Mouse (Mus musculus): ENCODE results near the gene Popdc2.

Gene Popdc2

DNA sequence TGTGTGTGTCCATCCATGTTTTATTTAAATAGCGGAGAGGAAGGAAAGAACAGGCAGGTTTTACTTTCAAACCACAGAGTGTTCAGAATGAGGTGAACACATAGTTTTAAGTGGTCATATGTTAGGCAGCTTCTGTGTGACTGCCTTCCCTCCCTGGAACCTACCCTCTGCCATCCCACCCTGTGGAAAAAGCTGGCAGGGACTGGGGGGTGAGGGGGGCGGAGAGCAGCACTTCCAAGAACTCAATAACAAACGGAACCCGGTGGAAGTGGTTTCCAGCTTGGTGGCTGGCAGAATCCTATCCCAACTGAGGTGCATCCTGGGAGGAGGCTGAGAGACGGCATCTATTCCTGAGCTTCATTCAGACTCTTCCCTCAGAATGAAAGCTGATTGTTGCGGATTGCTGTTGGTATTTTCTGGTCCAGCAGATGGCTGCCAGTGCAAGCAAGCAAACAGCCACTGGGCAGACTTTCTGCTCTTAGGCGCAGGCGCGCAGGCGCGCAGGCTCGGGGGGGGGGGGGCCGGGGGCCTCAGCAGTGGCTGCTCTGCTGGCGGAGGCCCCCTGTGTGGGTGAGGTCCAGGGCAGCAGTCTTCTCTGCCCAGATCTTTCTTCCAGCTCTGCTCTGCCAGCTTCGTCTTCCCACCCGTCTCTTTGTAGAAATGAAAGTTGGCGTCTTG is 14.3 kb downstream of the Popdc2 start:
- DNase-seq (ENCODE audit: low read depth, low spot score), result peak; percentile 54

DNA sequence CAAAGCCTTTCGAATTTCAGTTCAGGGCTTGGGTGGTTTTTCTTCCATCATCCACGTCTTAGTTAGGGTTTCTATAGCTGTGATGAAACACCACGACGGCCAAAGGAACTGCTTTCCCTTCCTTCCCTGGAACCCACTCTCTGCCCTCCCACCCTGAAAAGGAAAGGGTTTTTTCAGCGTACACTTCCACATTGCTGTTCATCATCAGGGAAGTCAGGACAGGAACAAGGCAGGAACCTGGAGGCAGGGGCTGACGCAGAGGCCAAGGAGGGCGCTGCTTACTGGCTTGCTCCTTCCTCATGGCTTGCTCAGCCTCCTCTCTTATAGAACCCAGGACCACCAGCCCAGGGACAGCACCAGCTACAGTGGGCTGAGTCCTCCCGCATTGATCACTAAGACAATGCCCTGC is 14.8 kb downstream of the Popdc2 start:
- DNase-seq (ENCODE audit: low read depth, low spot score), result no peak

DNA sequence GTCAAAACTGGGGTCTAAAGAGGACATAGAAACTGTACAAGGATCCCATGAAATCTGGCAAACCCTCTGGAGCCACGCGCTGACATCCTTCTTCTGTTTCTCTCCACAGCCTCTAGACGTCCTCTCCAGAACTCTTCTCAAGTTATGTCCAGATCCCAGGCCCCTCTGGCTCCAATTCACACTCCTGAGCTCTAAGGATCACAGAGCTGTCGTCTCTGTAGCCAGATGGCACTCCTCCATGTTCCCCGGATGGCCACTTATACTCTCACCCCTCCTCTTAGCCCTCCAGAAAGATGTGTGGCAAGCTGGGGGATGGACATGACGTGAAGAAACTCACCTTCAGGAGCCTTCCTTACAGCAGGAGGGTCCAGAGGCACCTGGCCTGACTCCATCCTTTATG is 15.5 kb downstream of the Popdc2 start:
- no peak for DNase-seq (ENCODE audit: low read depth, low spot score)

DNA sequence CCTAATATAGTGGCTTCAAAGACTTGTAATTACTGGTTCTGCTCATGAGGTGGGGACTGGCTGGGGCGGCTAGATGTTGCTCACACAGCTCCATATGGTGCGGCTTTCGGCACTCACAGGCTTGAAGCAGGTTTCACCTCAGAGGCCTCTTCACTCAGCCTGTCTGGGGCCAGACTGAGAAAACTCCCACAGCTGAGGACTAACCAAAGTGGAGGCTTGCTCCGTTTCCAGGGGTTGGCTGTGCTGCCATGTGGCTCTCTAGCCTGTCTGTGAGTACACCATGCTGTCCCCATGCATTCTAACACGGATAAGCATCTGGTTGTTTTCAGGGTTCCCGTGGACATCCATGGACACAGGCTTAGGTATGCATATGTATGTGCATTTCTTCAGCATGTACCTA is 16.6 kb downstream of the Popdc2 start:
- no peak for DNase-seq (ENCODE audit: low read depth, low spot score)

DNA sequence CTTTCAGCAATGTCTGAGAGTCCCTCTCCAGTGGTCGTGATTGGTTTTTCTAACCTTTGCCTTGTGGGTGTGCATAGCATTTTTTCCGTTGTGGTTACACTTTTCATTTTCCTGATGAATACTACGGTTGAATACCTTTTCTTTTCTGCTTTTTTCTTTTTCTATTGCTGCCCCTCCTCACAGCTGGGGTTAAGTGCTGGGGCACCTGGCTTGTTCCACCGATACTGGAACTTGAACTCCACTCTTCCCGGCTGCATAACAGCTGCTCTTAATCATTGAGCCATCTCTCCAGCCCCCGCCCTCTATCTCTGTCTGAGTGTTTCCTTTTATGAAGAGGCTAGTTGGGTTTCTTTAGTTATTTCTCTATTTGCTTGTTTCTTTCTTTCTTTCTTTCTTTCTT is 17.1 kb downstream of the Popdc2 start:
- DNase-seq (ENCODE audit: low read depth, low spot score), result no peak

DNA sequence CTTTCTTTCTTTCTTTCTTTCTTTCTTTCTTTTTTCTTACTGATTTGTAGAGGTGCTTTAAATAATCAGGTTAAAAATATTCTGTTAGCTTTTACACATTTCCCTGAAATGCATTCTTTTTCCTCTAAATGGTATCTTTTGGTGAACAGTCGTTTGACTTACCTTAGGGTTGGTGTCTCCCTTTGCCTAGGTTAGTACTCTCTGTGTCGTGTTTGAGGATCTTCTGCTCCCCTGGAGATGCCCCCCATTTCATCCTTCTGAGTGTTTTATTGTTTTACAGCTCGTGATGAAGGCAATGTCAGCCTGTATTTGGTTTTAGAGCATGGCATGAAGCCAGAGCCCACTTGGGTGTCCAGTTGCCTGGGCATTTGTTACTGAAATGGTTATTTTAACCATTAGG is 17.5 kb downstream of the Popdc2 start:
- DNase-seq (ENCODE audit: low read depth, low spot score), result no peak

DNA sequence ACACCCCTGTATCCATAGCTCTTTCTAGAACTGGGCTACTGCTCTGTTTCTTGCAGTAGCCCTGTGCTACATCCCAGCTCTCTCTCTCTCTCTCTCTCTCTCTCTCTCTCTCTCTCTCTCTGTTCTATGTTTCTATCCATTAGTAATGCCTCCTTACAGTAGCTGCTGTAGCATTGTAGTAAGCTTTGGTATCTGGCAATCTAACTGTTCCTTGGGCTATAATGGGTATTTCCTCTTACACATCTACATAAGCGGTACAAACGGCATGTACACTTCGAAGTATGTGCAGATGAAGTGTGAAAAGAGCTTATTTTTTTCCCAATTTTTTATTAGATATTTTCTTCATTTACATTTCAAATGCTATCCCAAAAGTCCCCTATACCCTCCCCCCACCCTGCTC is 17.9 kb downstream of the Popdc2 start:
- DNase-seq (ENCODE audit: low read depth, low spot score), result no peak

DNA sequence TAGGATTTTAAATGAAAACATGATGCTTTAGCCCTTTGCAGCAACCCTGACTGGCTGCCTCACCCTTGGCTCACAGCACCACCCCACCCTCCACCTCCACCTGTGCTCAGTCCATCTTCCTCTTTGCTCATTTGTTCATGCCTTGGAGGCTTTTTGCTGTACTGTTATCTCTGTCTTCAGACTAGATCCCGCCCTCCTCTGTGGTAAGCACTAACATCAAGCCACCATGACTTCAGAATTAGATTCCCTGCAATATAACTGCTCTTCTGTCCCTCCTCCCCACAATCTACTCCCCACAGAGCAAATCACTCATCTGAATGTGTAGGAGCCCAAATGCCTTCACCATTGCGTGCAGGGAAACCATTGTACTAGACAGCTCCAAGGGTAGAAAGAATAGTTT is 21.7 kb downstream of the Popdc2 start:
- DNase-seq (ENCODE audit: low read depth, low spot score), result no peak

DNA sequence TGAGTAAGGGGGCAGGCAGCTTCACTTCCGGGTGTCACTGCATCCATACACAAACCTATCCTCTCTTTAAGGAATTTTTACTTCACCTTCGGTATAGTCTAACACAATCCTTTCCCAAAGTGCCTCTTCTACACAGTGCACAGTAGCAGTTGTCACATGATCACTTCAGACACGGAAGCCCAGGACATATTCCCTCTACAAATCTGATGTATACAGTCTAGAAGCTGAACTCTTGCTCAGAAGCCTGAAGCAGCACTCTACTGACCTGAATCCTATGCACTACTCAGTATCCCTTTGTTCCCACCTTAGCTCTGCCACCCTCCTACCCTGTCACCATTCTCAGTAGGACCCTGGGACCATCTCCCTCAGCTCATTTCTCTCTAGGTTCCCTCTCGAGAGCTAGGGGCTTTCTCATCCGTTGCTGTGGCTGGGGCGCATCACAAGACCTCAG is 23.2 kb downstream of the Popdc2 start:
- no peak for DNase-seq (ENCODE audit: low read depth, low spot score)

DNA sequence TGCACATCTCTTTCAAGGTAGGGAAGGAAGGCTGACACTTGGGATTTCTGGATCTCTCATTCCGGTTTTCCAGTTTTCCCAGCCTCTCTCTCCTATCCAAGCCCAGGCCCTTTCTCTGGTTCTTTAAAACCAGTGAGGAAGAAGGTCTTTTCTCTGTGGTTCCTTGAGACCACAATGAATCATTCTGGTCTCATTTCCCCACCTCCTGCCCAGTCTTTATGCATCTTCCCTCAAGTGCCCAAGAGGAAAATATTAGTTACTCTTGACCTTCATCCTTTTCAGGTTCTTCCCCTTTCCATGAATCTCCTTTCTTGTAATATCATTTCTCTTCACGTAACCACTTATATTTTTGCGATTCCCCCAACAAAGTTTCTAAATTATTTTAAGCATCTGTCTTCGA is 23.7 kb downstream of the Popdc2 start:
- no peak for DNase-seq (ENCODE audit: low read depth, low spot score)

DNA sequence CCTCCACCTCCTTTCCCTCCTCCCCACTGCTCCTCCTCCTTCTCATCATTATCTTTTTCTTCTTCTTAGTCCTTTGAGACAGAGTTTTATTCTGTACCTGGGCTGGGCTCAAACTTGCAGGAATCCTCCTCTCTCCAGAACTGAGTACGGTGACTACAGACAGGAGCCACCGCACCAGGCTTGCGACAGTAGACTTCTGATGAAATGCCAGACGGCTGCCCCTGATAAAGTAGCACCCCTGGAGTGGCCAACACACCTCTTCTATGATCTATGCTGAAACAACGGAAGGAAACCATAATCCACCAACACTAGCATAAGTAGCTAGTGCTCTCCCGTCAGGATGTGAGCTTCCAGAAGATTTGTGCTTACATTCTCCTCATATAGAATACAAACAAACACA is 25.4 kb downstream of the Popdc2 start:
- DNase-seq (ENCODE audit: low read depth, low spot score), result no peak

DNA sequence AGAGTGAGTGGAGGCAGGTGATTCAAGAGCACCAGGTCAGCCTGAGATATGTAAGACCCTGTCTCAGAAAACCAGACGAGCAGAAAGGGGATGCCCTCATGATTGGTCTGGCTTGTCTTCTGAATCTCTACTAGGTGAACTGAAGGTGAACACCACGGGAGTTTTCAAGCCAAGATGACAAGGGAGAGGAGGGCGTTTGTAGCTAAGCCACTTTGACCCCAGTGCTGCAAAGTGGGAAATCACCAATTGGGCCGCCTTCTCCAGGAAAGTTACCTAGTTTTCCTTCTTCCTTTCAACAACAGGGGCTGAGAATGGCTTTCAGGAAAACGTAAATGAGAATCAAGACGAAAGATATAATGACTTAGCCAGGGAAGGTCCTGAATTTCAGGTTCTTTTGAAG is 26.7 kb downstream of the Popdc2 start:
- no peak for DNase-seq (ENCODE audit: low read depth, low spot score)

DNA sequence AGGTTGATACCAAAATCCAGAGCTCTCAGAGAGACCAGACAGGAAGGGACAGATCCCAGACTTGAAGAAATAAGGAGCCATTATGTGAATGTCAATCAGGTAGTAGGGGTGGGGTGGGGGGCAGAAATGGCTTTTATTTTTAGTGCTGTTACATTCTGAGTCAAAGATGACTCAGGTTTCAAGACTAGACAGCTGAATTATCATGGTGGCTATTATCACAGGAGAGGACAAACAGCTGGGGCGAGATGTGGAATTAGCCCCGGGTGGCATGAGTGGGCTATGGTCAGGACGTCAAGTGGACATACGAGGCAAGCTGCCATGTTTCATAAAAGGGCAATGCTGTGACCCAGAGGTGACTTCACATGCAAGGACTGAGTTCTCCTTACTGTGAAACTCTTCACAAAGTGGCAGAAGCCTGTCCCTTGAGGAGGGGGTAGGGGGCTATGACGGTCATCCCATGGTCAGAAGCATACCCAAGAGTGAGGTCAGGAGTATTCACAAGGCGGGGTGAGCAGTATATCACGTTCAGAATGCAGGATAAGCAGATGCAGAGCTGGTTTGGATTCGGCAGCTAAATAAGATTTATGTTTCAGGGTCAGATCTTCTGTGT is 27.4 kb downstream of the Popdc2 start:
- DNase-seq (ENCODE audit: low read depth, low spot score), result no peak

DNA sequence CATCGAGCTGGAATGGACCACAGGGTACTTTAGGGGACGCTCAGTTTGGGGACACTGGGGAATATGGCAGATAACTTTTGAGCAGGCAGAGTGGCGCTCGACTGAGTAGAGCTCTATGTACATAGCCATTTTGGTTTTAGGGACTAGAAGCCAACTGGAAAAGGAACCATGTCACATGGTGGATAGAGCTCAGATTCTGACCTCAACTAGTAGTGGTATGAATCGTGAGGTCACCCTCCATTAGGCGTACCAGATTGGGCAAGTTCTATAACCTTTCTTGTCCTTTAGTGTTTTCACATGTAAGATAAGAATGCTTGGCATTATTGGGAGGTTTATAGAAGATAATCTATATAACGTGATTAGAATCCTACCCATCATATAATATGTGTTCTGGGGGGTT is 28.3 kb downstream of the Popdc2 start:
- no peak for DNase-seq (ENCODE audit: low read depth, low spot score)

DNA sequence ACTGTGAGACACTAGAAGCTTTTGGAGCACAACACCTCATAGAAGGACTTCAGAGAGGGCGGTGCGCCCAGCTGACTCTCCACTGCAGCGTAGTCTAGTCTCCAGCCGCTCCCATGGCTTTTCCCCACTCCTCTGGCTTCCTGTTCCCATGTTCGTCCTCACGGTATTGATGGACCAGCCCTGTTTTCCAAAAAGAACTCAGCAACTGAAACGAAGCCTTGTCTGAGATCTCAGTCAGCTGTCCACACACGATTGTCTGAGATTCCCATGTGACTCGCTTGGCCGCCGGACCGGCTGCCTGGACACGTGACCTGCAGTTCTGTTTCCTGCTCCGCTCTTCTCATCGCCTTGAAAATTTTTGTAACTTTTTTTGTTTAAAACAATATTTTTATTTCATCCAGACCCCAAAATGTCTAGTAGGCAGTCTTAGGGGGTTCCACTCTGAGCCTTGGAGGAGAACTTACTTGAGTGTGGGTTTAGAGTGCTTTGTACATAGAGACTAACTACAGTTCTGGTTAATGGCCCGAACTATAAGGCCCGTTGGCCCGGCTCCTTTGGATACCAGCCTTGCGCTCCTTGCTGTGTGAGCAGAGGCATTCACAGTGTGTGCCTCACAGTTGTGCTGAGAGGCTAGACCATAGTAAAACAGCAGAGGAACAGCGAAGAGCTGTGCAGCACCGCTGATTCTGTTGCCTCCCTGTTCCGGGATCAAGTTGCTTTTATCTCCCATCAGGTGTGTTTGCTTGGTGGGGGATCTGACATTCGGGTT is 30.3 kb downstream of the Popdc2 start:
- DNase-seq (ENCODE audit: low read depth, low spot score), result peak; percentile 55

DNA sequence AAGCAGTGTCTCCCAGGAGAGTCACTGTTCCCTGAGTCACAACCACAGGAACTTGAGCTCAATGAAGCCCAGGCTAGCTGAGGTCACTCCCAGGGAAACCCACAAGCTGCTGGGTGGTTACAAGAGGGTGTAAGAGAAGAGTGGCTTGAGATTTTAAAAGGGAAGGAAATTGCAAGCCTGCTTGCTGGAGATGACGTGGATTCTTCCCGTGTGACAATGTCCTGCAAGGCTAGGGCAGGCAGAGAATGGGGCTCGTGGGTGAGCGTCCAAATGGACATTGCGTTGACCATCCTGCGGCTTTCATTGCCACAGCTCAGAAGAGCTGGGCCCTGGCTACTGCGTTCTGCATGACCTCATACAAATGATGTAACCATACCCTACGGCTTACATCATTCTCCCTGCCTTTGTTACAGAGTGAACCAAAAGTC is 32.2 kb downstream of the Popdc2 start:
- no peak for DNase-seq (ENCODE audit: low read depth, low spot score)

DNA sequence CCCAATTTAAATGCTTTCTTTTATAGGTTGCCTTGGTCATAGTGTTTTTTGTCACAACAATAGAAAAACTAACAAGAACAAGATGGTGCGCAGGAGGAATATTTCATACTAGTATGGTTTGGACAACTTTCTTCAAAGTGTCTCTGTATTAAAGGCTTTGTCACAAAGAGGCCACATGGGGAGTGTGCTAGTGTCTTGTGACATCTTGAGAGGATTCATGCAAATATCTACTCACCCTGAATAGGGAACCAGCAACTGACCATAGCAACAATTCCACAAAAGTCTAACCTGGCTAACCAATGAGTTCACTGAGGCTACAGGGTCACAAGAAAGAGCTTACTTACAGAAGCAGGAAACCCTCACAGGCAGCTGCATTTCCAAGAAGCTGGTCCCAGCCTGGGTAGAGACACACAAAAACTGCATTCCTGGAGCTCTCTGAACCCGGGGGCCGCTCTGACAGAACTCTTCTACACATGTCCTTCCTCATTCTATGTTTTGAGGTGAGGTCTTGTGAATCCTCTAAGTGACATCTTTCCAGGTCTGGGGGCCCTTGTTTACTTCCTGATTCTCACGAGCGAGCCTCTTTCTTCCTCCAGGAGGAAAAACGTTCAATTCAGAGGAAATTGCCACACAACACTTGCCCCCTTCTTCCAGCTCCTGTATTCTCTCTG is 33.2 kb downstream of the Popdc2 start:
- no peak for DNase-seq (ENCODE audit: low read depth, low spot score)

DNA sequence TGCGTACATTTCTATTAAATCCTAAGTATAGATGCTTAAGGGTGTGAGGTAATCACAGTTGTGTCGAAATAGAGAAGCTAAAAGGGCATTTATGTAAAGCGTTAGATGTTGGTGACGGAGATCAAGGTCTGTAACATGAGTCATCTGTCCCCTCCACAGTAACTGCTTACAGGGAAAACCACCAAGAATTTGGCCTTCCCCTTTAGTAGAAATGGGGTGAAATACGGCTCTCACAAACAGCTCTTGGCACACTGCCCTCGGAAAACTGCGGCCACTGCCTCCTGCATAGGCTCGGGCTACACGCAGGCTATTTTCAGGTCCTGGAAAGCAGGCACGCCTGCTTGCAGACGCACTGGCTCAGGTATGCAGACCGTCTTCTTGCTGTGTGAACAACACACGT is 34.1 kb downstream of the Popdc2 start:
- DNase-seq (ENCODE audit: low read depth, low spot score), result no peak

DNA sequence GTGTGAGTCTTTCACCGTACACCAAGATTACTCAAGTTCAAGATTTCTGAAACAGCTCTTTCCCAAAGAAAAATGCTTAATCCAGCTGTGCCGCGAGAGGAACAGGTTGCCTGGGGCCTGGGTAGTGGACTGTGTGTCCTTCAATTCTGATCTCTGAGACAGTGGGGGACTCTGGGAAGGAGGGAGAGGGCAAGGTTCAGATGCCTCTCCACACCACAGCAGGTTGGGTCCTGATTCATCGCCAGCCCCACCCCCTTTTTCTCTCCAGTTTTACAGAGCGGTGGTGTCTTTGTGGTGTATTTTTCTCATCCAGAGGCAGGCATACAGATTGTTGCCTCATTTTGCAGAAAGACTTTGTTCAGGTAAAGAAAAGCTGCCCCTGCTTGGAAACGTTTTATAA is 36.3 kb downstream of the Popdc2 start:
- no peak for DNase-seq (ENCODE audit: low read depth, low spot score)

DNA sequence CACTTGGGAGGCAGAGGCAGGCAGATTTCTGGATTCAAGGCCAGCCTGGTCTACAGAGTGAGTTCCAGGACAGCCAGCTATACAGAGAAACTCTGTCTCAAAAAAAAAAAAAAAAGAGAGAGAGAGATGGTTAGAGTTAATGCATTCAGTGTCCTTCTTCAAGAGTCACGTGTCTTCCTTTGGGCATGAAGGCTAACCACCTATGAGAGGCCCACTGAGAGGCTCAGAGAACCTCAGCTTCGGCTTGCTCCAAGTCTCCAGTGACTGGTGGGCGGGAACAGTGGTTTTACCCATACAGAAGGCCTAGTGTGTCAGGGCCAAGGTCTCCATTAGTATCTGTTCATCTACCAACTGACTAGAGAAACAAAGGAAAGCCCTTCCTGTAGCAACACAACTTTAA is 37.1 kb downstream of the Popdc2 start:
- DNase-seq (ENCODE audit: low read depth, low spot score), result no peak

DNA sequence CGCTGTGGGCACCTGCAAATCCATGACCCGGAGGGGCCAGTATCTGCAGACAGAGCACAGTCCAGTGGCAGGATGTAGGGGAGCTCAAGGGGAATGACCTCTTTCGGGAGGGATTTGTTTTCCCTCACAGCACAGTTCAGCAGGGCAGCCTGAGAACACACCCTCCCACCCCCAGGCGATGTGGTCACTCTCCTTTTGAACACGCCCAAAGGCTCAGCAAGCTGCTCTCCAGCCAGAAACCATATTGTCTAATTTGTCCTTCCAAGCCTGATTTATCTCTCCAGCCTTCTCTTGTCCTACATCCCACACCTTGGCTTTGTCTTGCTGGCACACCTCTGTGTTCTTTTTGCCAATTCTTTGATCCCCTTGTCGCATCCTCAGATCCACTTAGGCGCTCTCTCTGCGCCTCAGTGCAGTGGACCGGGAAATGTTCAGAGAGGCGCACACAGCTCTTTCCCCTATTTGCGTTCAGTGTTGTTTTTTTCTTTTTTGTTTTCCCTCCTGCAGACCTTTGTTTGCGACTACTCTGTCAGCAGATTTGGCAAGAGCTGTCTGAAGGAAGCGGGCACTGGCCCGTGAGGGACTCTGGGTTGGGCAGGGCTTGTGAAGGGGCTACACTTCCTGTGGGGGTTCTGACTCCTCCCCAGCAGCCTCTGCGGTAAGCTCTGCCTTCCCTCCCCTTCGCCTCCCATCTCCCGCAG is 37.7 kb downstream of the Popdc2 start:
- DNase-seq (ENCODE audit: low read depth, low spot score), result peak; percentile 47

Data from ZHBTc4 (cell line).